25 mouse cellular contexts compared by ENCODE assay signal in genomic region chr1:105790103-105790502, GRCm38 (mm10). TPM values are rescaled to one million over a fixed set of nuclear protein-coding genes. Genes with fewer than 3 reads are reported as not detected.
DNase-seq lines count a peak whose midpoint lies in the region; ATAC-seq and TF ChIP-seq lines count a peak whose summit lies in the region.
"Had no signal": no experiment of that assay in that cellular context is flagged by ENCODE, and none has a peak within 500 bp of the region (broad histone marks: within the 10 kb centered on the region; RNA-seq: fewer than 3 reads in every experiment).

No protein-coding gene starts in this region.

- no peak for TF ChIP-seq CTCF in liver, postnatal 0 days (IDR thresholded peaks at IDR 0.05; ENCODE audit: low read depth)
- no peak for TF ChIP-seq CTCF in left cerebral cortex, adult 2 months (IDR thresholded peaks at IDR 0.05)

- H3K4me3 ChIP-seq in liver, postnatal 0 days (ENCODE audit: low read depth, low read length): no peak overlapping the region
- no peak overlapping the region for H3K4me3 ChIP-seq in left cerebral cortex, adult 2 months
- no peak overlapping the region for H3K4me3 ChIP-seq in midbrain, embryonic 11.5 days (ENCODE audit: low read depth, low read length)
- H3K4me3 ChIP-seq: forebrain, embryonic 15.5 days; heart, adult 2 months; heart, embryonic 13.5 days; hindbrain, embryonic 12.5 days; limb, embryonic 13.5 days; myocyte had no signal

- no peak overlapping the region for H3K9ac ChIP-seq in liver, postnatal 0 days (replicated peaks)
- no peak overlapping the region for H3K9ac ChIP-seq in midbrain, embryonic 11.5 days (ENCODE audit: low read length)
- H3K9ac ChIP-seq: forebrain, embryonic 15.5 days; heart, embryonic 13.5 days; hindbrain, embryonic 12.5 days; limb, embryonic 13.5 days had no signal

- no peaks in the 10 kb centered on the region for H3K9me3 ChIP-seq in liver, postnatal 0 days (ENCODE audit: low read length)
- H3K9me3 ChIP-seq in midbrain, embryonic 11.5 days (ENCODE audit: control insufficient read depth, low read length): no peaks in the 10 kb centered on the region
- H3K9me3 ChIP-seq: forebrain, embryonic 15.5 days; heart, embryonic 13.5 days; hindbrain, embryonic 12.5 days; limb, embryonic 13.5 days had no signal

- H3K4me2 ChIP-seq in liver, postnatal 0 days (ENCODE audit: low read depth, low read length): no peak overlapping the region
- no peak overlapping the region for H3K4me2 ChIP-seq in midbrain, embryonic 11.5 days
- H3K4me2 ChIP-seq: forebrain, embryonic 15.5 days; heart, embryonic 13.5 days; hindbrain, embryonic 12.5 days; limb, embryonic 13.5 days had no signal

- H3K27ac ChIP-seq in liver, postnatal 0 days (ENCODE audit: low read depth): no peak overlapping the region
- H3K27ac ChIP-seq in left cerebral cortex, adult 2 months: no peak overlapping the region
- H3K27ac ChIP-seq in midbrain, embryonic 11.5 days (ENCODE audit: low read depth, low read length): no peak overlapping the region
- H3K27ac ChIP-seq: forebrain, embryonic 15.5 days; heart, adult 2 months; heart, embryonic 13.5 days; hindbrain, embryonic 12.5 days; kidney, postnatal 0 days; limb, embryonic 13.5 days had no signal

- peak; percentile 86 for DNase-seq in heart, adult 11 months
- DNase-seq in heart, postnatal 36 days: no peak
- DNase-seq in 3134 (ENCODE audit: extremely low read depth, insufficient read length, low spot score) (peak; percentile 22), NIH3T3 (ENCODE audit: low read depth) (peak; percentile 63)
- no peak for DNase-seq in liver, postnatal 0 days
- DNase-seq in left cerebral cortex, adult 2 months (ENCODE audit: extremely low spot score in 1 of 2, low spot score in 2 of 2): no peak
- DNase-seq in embryo, embryonic 11 days: no peak
- no peak for DNase-seq in midbrain, embryonic 11.5 days (ENCODE audit: low spot score, missing footprints)
- DNase-seq: cerebellum, adult 2 months; cerebellum, postnatal 25 days; gastrocnemius, postnatal 14 days; heart, adult 2 months; heart, postnatal 14 days; kidney, adult 18-20 months; lung, adult 18-20 months; lung, postnatal 10 days; right cerebral cortex, adult 18-20 months; right cerebral cortex, postnatal 4 days had no signal

- no peak for TF ChIP-seq EP300 in liver, postnatal 0 days (IDR thresholded peaks at IDR 0.05; ENCODE audit: low read depth)

- ATAC-seq in liver, postnatal 0 days: peak; percentile 13; the same call in 1 of the 2 replicates
- no peak for ATAC-seq in midbrain, embryonic 11.5 days (ENCODE audit: low FRiP score)
- ATAC-seq: forebrain, embryonic 15.5 days; midbrain, embryonic 16.5 days had no signal

- H3K4me1 ChIP-seq in liver, postnatal 0 days (ENCODE audit: insufficient read depth): no peaks in the 10 kb centered on the region
- H3K4me1 ChIP-seq in midbrain, embryonic 11.5 days (ENCODE audit: control insufficient read depth, insufficient read depth, low read length): no peaks in the 10 kb centered on the region
- H3K4me1 ChIP-seq: forebrain, embryonic 15.5 days; hindbrain, embryonic 12.5 days had no signal

- WGBS in liver, postnatal 0 days (ENCODE audit: insufficient replicate concordance): 62% methylated on average over 3 of the region's 3 CpGs
- WGBS in midbrain, embryonic 11.5 days: 87% methylated on average over 3 of the region's 3 CpGs

- no peaks in the 10 kb centered on the region for H3K36me3 ChIP-seq in liver, postnatal 0 days (replicated peaks; ENCODE audit: insufficient read depth, low read length)
- H3K36me3 ChIP-seq in midbrain, embryonic 11.5 days (ENCODE audit: control insufficient read depth, insufficient read depth, low read length): no peaks in the 10 kb centered on the region
- H3K36me3 ChIP-seq: forebrain, embryonic 15.5 days; heart, embryonic 13.5 days; hindbrain, embryonic 12.5 days; limb, embryonic 13.5 days had no signal

- intact Hi-C loops in heart, postnatal 36 days (cut with DNase I): no loop called here
- intact Hi-C loops in left cerebral cortex, adult 2 months (cut with DNase I): no loop called here

- no peaks in the 10 kb centered on the region for H3K27me3 ChIP-seq in liver, postnatal 0 days (ENCODE audit: insufficient read depth, low read length)
- no peaks in the 10 kb centered on the region for H3K27me3 ChIP-seq in midbrain, embryonic 11.5 days (ENCODE audit: control insufficient read depth, insufficient read depth, low read length)
- H3K27me3 ChIP-seq: forebrain, embryonic 15.5 days; heart, embryonic 13.5 days; hindbrain, embryonic 12.5 days; limb, embryonic 13.5 days had no signal

RNA-seq across cellular contexts. Expression of gene Tnfrsf11a, which starts 9.6 kb away (rescaled TPM):
- total RNA-seq in heart, postnatal 36 days (2021): 1 to 10 TPM; 1.7 to 1.8 TPM
- 0.60 and 0.89 TPM in 2 replicates for polyA plus RNA-seq in liver, postnatal 0 days (2015; fragmentation: Nextera tagmentation; extraction: Ambion mirVana)
- total RNA-seq in left cerebral cortex, adult 2 months (2021): 1 to 10 TPM; 8.3 to 9.7 TPM
- polyA plus RNA-seq in midbrain, embryonic 11.5 days (2014; fragmentation: Nextera tagmentation; extraction: Ambion mirVana): 0.26 and 0.44 TPM in 2 replicates

Comparison
In these comparisons a context has a peak if more than half of its experiments do, and no peak if none do; other contexts are left out.
1. DNase-seq: peak in heart, adult 11 months (single experiment), 3134 (single experiment) and NIH3T3 (single experiment); none in heart, postnatal 36 days (0 of 2), liver, postnatal 0 days (single experiment), left cerebral cortex, adult 2 months (0 of 2), embryo, embryonic 11 days (single experiment) and midbrain, embryonic 11.5 days (single experiment).